Mouse (Mus musculus) thymus, adult 2 months (tissue): ENCODE results near the gene Gm1979.
"Not testable (repeated sequence)": the region's sequence is repeated elsewhere in the genome, so short reads cannot be mapped to it uniquely, and the experiment has no call there.

ENCODE experiments used
- CTCF ChIP-seq: fragments of 200-500 bp; IDR thresholded peaks from 2 replicates; pipeline ENCODE4 v1.5.1; 2012; ENCODE audit warnings: mild to moderate bottlenecking, control low read depth, low read length, moderate library complexity, borderline replicate concordance; ENCODE audit not compliant: control insufficient read depth, poor library complexity, insufficient read depth; ENCODE audit errors: extremely low read depth
- POLR2A ChIP-seq: fragments of 200-500 bp; IDR thresholded peaks from 2 replicates; pipeline ENCODE4 v1.6.1; 2012; ENCODE audit warnings: mild to moderate bottlenecking, low read length, control low read depth, moderate library complexity; ENCODE audit not compliant: control insufficient read depth, poor library complexity, insufficient read depth; ENCODE audit errors: extremely low read depth

DNA sequence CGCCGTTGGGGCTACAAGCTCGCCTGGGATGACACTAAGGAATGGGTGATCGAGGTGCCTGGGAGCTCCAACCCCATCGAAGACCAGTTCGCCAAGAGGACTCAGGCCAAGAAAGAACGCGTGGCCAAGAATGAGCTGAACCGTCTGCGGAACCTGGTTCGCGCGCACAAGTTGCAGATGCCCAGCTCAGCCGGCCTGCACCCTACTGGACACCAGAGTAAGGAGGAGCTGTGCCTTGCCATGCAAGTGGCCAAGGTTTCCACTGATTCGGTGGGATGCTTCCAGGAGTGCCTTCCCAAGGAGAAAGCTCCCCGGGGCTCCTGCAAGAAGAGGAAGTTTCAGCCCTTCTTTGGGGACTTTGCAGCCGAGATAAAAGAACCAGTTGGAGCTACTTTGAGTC lies 47.5 kb downstream of the Gm1979 start:
- not testable (repeated sequence) for TF ChIP-seq CTCF, POLR2A
